Mouse (Mus musculus): ENCODE measurements at regions not wholly inside any gene's neighbourhood (a gene's known extent, or its start where the extent isn't known, plus 50 kb on each side); places are given as distances from the start of the nearest gene placed in this dataset.

DNA sequence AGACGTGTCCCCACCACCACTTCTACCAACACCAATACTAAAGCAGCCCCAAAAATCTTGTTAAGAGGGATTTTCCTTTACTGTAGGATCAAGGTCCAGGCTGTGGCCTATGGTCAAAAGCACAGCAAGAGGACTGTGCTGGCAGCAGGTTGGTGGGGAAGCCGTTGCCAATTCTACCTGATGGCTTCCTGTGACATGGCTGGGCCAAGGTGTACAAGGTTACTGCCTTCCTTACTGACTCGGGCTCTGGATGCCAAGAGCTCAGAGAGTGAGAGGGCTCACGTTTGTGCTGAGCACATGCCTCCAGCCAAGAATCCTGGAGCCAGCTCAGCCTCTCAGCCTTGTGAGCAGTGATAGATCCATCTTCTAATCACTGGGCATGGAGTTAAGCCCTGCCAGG, 92.3 kb upstream of the Vstm2b start:
- Histone ChIP-seq H3K4me2 (replicated peaks; ENCODE audit: low read depth, low read length) (no peak overlapping the region), H3K4me3 (ENCODE audit: low read depth, low read length) (no peak overlapping the region), H3K4me1 (replicated peaks; ENCODE audit: control insufficient read depth, insufficient read depth, low read length) (no peaks in the 10 kb centered on the region), H3K9ac (ENCODE audit: low read depth, low read length) (no peak overlapping the region), H3K27ac (ENCODE audit: low read depth, low read length) (no peak overlapping the region), H3K27me3 (ENCODE audit: control insufficient read depth, insufficient read depth, low read length) (no peaks in the 10 kb centered on the region), H3K9me3 (ENCODE audit: control insufficient read depth, low read length) (no peaks in the 10 kb centered on the region), H3K36me3 (ENCODE audit: control insufficient read depth, insufficient read depth, low read length) (no peaks in the 10 kb centered on the region)
- WGBS = 78% methylated on average over 4 of the region's 4 CpGs
- ATAC-seq (ENCODE audit: low FRiP score) (no peak), DNase-seq (ENCODE audit: low spot score) (no peak)

- Histone ChIP-seq H3K4me1 (replicated peaks; ENCODE audit: control insufficient read depth, insufficient read depth, low read length) (no peaks in the 10 kb centered on the region), H3K4me2 (replicated peaks; ENCODE audit: low read depth, low read length) (no peak overlapping the region), H3K9me3 (ENCODE audit: control insufficient read depth, low read length) (no peaks in the 10 kb centered on the region), H3K9ac (ENCODE audit: low read depth, low read length) (no peak overlapping the region), H3K36me3 (ENCODE audit: control insufficient read depth, insufficient read depth, low read length) (no peaks in the 10 kb centered on the region), H3K4me3 (ENCODE audit: low read depth, low read length) (no peak overlapping the region), H3K27ac (ENCODE audit: low read depth, low read length) (no peak overlapping the region), H3K27me3 (ENCODE audit: control insufficient read depth, insufficient read depth, low read length) (no peaks in the 10 kb centered on the region)
- DNase-seq (ENCODE audit: low spot score) (no peak), ATAC-seq (ENCODE audit: low FRiP score) (no peak)
- 88% methylated on average over 4 of the region's 4 CpGs for WGBS
These were observed 85.2 kb upstream of the Vstm2b start for GRCm38 (mm10) chr7:40812952-40813351.

- H3K36me3 ChIP-seq (ENCODE audit: control insufficient read depth, insufficient read depth, low read length) = no peaks in the 10 kb centered on the region
- H3K4me1 ChIP-seq (replicated peaks; ENCODE audit: control insufficient read depth, insufficient read depth, low read length) = no peaks in the 10 kb centered on the region
- H3K27ac ChIP-seq (ENCODE audit: low read depth, low read length) = no peak overlapping the region
- H3K27me3 ChIP-seq (ENCODE audit: control insufficient read depth, insufficient read depth, low read length) = no peaks in the 10 kb centered on the region
- H3K4me3 ChIP-seq (ENCODE audit: low read depth, low read length) = no peak overlapping the region
- H3K4me2 ChIP-seq (replicated peaks; ENCODE audit: low read depth, low read length) = no peak overlapping the region
- no peaks in the 10 kb centered on the region for H3K9me3 ChIP-seq (ENCODE audit: control insufficient read depth, low read length)
- 88% methylated on average over 7 of the region's 7 CpGs for WGBS
- H3K9ac ChIP-seq (ENCODE audit: low read depth, low read length) = no peak overlapping the region
- DNase-seq (ENCODE audit: low spot score) (no peak), ATAC-seq (ENCODE audit: low FRiP score) (no peak)
These were observed 72.9 kb upstream of the Vstm2b start for GRCm38 (mm10) chr7:40825141-40825742.

DNA sequence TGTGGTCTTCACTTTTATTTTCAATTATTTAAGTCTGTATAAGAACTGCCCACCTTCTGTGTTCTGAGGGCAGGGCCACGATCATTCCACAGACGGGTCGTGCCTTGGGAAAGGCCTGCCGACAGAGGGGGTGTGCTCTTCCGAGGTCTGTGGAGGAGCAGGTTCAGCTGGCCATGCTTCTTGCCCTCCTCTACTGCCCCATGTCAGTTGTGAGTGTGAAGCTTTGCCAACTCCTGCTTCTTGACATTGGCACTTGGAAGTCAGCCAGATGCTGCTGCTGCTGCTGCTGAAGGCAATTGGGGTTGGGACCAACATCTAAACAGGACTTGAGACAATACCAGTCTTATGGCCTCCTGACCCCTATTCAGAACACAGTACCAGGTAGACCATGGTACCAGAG, 68.6 kb upstream of the Vstm2b start:
- H3K36me3 ChIP-seq (ENCODE audit: control insufficient read depth, insufficient read depth, low read length) = no peaks in the 10 kb centered on the region
- H3K27ac ChIP-seq (ENCODE audit: low read depth, low read length) = no peak overlapping the region
- ATAC-seq (ENCODE audit: low FRiP score) (no peak), DNase-seq (ENCODE audit: low spot score) (no peak)
- WGBS = 79% methylated on average over 5 of the region's 5 CpGs
- H3K9ac ChIP-seq (ENCODE audit: low read depth, low read length) = no peak overlapping the region
- H3K9me3 ChIP-seq (ENCODE audit: control insufficient read depth, low read length) = no peaks in the 10 kb centered on the region
- H3K4me3 ChIP-seq (ENCODE audit: low read depth, low read length) = no peak overlapping the region
- H3K27me3 ChIP-seq (ENCODE audit: control insufficient read depth, insufficient read depth, low read length) = no peaks in the 10 kb centered on the region
- no peaks in the 10 kb centered on the region for H3K4me1 ChIP-seq (replicated peaks; ENCODE audit: control insufficient read depth, insufficient read depth, low read length)
- H3K4me2 ChIP-seq (replicated peaks; ENCODE audit: low read depth, low read length) = no peak overlapping the region

DNA sequence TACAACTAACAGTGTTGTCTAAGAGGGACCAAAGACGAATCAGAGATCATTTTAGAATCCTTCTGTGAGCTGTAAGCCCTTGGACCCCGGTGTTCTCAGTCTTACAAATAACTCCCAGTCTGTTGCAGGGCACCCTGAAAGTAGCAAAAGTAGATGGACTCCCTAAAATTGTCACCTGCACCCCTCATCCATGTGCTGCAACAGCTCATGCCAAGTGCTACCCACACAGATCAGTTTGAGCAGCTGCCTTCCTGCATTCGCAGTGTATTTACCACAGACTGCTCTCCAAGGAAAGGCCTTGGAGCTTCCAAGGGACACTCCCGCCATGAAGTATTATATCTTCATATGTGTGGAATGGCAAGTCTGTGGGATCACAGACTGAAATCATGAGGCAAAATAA, 66.5 kb upstream of the Vstm2b start:
- no peak overlapping the region for H3K4me2 ChIP-seq (replicated peaks; ENCODE audit: low read depth, low read length)

GRCm38 (mm10) chr7:40842344-40842992, 55.7 kb upstream of the Vstm2b start:
- no peak overlapping the region for H3K27ac ChIP-seq (ENCODE audit: low read depth, low read length)
- no peaks in the 10 kb centered on the region for H3K27me3 ChIP-seq (ENCODE audit: control insufficient read depth, insufficient read depth, low read length)
- no peak overlapping the region for H3K4me2 ChIP-seq (replicated peaks; ENCODE audit: low read depth, low read length)
- no peak overlapping the region for H3K9ac ChIP-seq (ENCODE audit: low read depth, low read length)
- no peaks in the 10 kb centered on the region for H3K4me1 ChIP-seq (replicated peaks; ENCODE audit: control insufficient read depth, insufficient read depth, low read length)
- no peaks in the 10 kb centered on the region for H3K36me3 ChIP-seq (ENCODE audit: control insufficient read depth, insufficient read depth, low read length)
- no peak overlapping the region for H3K4me3 ChIP-seq (ENCODE audit: low read depth, low read length)
- DNase-seq (ENCODE audit: low spot score) (no peak), ATAC-seq (ENCODE audit: low FRiP score) (no peak)
- H3K9me3 ChIP-seq (ENCODE audit: control insufficient read depth, low read length) = no peaks in the 10 kb centered on the region
- 84% methylated on average over 8 of the region's 8 CpGs for WGBS

More for the DNA sequence above, 66.5 kb upstream of the Vstm2b start:
- no peak overlapping the region for H3K27ac ChIP-seq (ENCODE audit: low read depth, low read length)
- no peaks in the 10 kb centered on the region for H3K4me1 ChIP-seq (replicated peaks; ENCODE audit: control insufficient read depth, insufficient read depth, low read length)
- H3K9me3 ChIP-seq (ENCODE audit: control insufficient read depth, low read length) = no peaks in the 10 kb centered on the region
- 84% methylated on average over 4 of the region's 4 CpGs for WGBS
- H3K36me3 ChIP-seq (ENCODE audit: control insufficient read depth, insufficient read depth, low read length) = no peaks in the 10 kb centered on the region
- no peak overlapping the region for H3K4me3 ChIP-seq (ENCODE audit: low read depth, low read length)
- no peak overlapping the region for H3K9ac ChIP-seq (ENCODE audit: low read depth, low read length)
- DNase-seq (ENCODE audit: low spot score) (no peak), ATAC-seq (ENCODE audit: low FRiP score) (no peak)
- no peaks in the 10 kb centered on the region for H3K27me3 ChIP-seq (ENCODE audit: control insufficient read depth, insufficient read depth, low read length)

- Histone ChIP-seq H3K4me2 (replicated peaks; ENCODE audit: low read depth, low read length) (no peak overlapping the region), H3K36me3 (ENCODE audit: control insufficient read depth, insufficient read depth, low read length) (no peaks in the 10 kb centered on the region), H3K4me3 (ENCODE audit: low read depth, low read length) (no peak overlapping the region), H3K9ac (ENCODE audit: low read depth, low read length) (no peak overlapping the region), H3K27me3 (ENCODE audit: control insufficient read depth, insufficient read depth, low read length) (no peaks in the 10 kb centered on the region), H3K4me1 (replicated peaks; ENCODE audit: control insufficient read depth, insufficient read depth, low read length) (no peaks in the 10 kb centered on the region), H3K27ac (ENCODE audit: low read depth, low read length) (no peak overlapping the region), H3K9me3 (ENCODE audit: control insufficient read depth, low read length) (no peaks in the 10 kb centered on the region)
- DNase-seq (ENCODE audit: low spot score) = no peak
- no peak for ATAC-seq (ENCODE audit: low FRiP score)
- WGBS = 81% methylated on average over 6 of the region's 6 CpGs
These were observed 51.6 kb upstream of the Vstm2b start for GRCm38 (mm10) chr7:40846512-40846911.

All from hindbrain, embryonic 11.5 days (tissue).